In the genomic region with DNA sequence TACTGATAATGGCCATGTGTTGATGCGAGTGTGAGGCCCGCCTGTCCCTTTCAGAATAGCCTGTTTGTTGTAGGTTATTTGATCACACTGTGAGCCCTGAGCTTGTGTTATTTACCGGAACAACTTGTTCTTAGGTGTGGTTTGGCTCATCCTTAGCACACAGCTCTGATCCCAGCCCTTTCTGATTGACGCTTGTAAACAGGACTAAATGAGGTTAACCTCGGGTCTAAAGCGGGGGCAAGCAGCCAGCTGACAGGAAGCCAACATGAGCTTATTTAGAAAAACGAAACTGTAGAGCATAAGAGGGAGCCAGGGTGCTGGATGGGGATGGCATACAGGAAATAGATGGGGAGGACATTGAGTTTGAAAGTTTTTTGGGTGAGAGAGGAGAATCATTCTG, we compare ENCODE assay signal across 8 mouse cellular contexts. TPM values are rescaled to one million over a fixed set of nuclear protein-coding genes. Genes with fewer than 3 reads are reported as not detected.
DNase-seq lines count a peak whose midpoint lies in the region; ATAC-seq and TF ChIP-seq lines count a peak whose summit lies in the region.

No protein-coding gene starts in this region.

- H3K36me3 ChIP-seq in kidney, adult 2 months (ENCODE audit: control insufficient read depth, insufficient read depth, low read length), result no peaks in the 10 kb centered on the region
- no peaks in the 10 kb centered on the region for H3K36me3 ChIP-seq in kidney, embryonic 14.5 days (ENCODE audit: control insufficient read depth, insufficient read depth, low read length)
- H3K36me3 ChIP-seq in heart, postnatal 0 days (replicated peaks; ENCODE audit: control insufficient read depth, insufficient read depth, low read length), result no peaks in the 10 kb centered on the region
- H3K36me3 ChIP-seq in lung, embryonic 16.5 days (ENCODE audit: control insufficient read depth, insufficient read depth, low read length), result no peaks in the 10 kb centered on the region

- DNase-seq in kidney, adult 2 months, result peak; percentile 92
- peak; percentile 68 to 88 for DNase-seq in adrenal gland, adult (ENCODE audit: inconsistent age in 2 of 2, low spot score in 1 of 2)
- DNase-seq in heart, postnatal 0 days (ENCODE audit: low spot score), result peak; percentile 68
- peak; percentile 80 for DNase-seq in thymus, postnatal 14 days
- no peak for DNase-seq in layer of hippocampus, postnatal 36 days

- ATAC-seq in kidney, embryonic 14.5 days (ENCODE audit: low FRiP score, low TSS enrichment), result no peak
- ATAC-seq in heart, postnatal 0 days (ENCODE audit: insufficient read depth, low read depth), result no peak
- ATAC-seq in lung, embryonic 16.5 days (ENCODE audit: low read depth), result no peak
- ATAC-seq in monocyte, adult 5-6 weeks (replicated peaks; ENCODE audit: insufficient number of reproducible peaks, low FRiP score, low TSS enrichment, poor library complexity, severe bottlenecking), result no peak

- H3K4me3 ChIP-seq in kidney, adult 2 months (ENCODE audit: insufficient read depth, low read depth, low read length), result no peak overlapping the region
- no peak overlapping the region for H3K4me3 ChIP-seq in kidney, embryonic 14.5 days (ENCODE audit: low read length)
- no peak overlapping the region for H3K4me3 ChIP-seq in heart, postnatal 0 days (ENCODE audit: low read depth, low read length)
- no peak overlapping the region for H3K4me3 ChIP-seq in lung, embryonic 16.5 days (ENCODE audit: low read length)

- H3K9ac ChIP-seq in kidney, embryonic 14.5 days (ENCODE audit: low read depth, low read length), result no peak overlapping the region
- no peak overlapping the region for H3K9ac ChIP-seq in heart, postnatal 0 days (replicated peaks; ENCODE audit: low read depth, low read length)
- no peak overlapping the region for H3K9ac ChIP-seq in lung, embryonic 16.5 days (ENCODE audit: low read length)

- 0 out of 2 replicates have a peak overlapping the region, but pooled peaks have one; percentile 24 for H3K27ac ChIP-seq in kidney, adult 2 months (ENCODE audit: insufficient read depth, low read depth, low read length)
- H3K27ac ChIP-seq in kidney, embryonic 14.5 days (ENCODE audit: low read depth, low read length), result no peak overlapping the region
- peak overlapping the region; percentile 56 for H3K27ac ChIP-seq in heart, postnatal 0 days (ENCODE audit: low read depth)
- peak overlapping the region; percentile 44 for H3K27ac ChIP-seq in lung, embryonic 16.5 days (ENCODE audit: low read length)

- peaks cover 7% of the 10 kb centered on the region; the same call in 1 of the 2 replicates for H3K4me1 ChIP-seq in kidney, adult 2 months (ENCODE audit: control insufficient read depth, insufficient read depth, low read length)
- 0 out of 2 replicates have a peak, but pooled peaks cover 4% of the 10 kb centered on the region for H3K4me1 ChIP-seq in kidney, embryonic 14.5 days (ENCODE audit: control insufficient read depth, insufficient read depth, low read length)
- peaks cover 13% of the 10 kb centered on the region for H3K4me1 ChIP-seq in heart, postnatal 0 days (ENCODE audit: control insufficient read depth, insufficient read depth)
- peaks cover 6% of the 10 kb centered on the region for H3K4me1 ChIP-seq in lung, embryonic 16.5 days (replicated peaks; ENCODE audit: control insufficient read depth, insufficient read depth, low read length)

- WGBS in kidney, adult 2 months, result 20% methylated on average over 7 of the region's 7 CpGs
- 49% methylated on average over 7 of the region's 7 CpGs for WGBS in kidney, embryonic 14.5 days
- 22% methylated on average over 7 of the region's 7 CpGs for WGBS in heart, postnatal 0 days
- 25% methylated on average over 7 of the region's 7 CpGs for WGBS in lung, embryonic 16.5 days

- no peaks in the 10 kb centered on the region for H3K27me3 ChIP-seq in kidney, adult 2 months (replicated peaks; ENCODE audit: control insufficient read depth, insufficient read depth, low read length)
- no peaks in the 10 kb centered on the region for H3K27me3 ChIP-seq in kidney, embryonic 14.5 days (ENCODE audit: control insufficient read depth, insufficient read depth, low read length)
- H3K27me3 ChIP-seq in heart, postnatal 0 days (ENCODE audit: control insufficient read depth, insufficient read depth, low read length), result no peaks in the 10 kb centered on the region
- no peaks in the 10 kb centered on the region for H3K27me3 ChIP-seq in lung, embryonic 16.5 days (ENCODE audit: control insufficient read depth, insufficient read depth, low read depth, low read length)

- TF ChIP-seq CTCF in kidney, adult 2 months (conservative IDR thresholded peaks at IDR 0.05; ENCODE audit: insufficient read depth, insufficient read length, low read depth, low read length), result no peak
- no peak for TF ChIP-seq CTCF in heart, postnatal 0 days (IDR thresholded peaks at IDR 0.05; ENCODE audit: low read depth)

- TF ChIP-seq EP300 in heart, postnatal 0 days (IDR thresholded peaks at IDR 0.05; ENCODE audit: low read depth), result 0 out of 2 replicates have a peak, but pooled peaks have one; percentile 38

- no peak for TF ChIP-seq POLR2A in kidney, adult 2 months (IDR thresholded peaks at IDR 0.05; ENCODE audit: low read depth, low read length)

- no peaks in the 10 kb centered on the region for H3K9me3 ChIP-seq in kidney, embryonic 14.5 days (ENCODE audit: control insufficient read depth, low read length)
- no peaks in the 10 kb centered on the region for H3K9me3 ChIP-seq in heart, postnatal 0 days (replicated peaks; ENCODE audit: control insufficient read depth, low read length)
- H3K9me3 ChIP-seq in lung, embryonic 16.5 days (ENCODE audit: control insufficient read depth, low read length), result no peaks in the 10 kb centered on the region

- H3K4me2 ChIP-seq in kidney, embryonic 14.5 days (replicated peaks; ENCODE audit: low read depth, low read length), result no peak overlapping the region
- no peak overlapping the region for H3K4me2 ChIP-seq in heart, postnatal 0 days (ENCODE audit: low read depth, low read length)
- no peak overlapping the region for H3K4me2 ChIP-seq in lung, embryonic 16.5 days (ENCODE audit: low read depth, low read length)

RNA-seq across cellular contexts. Expression of gene Tmem50a, which starts 3.6 kb away (rescaled TPM):
- polyA plus RNA-seq in kidney, adult 2 months (2012; rRNA removed), result 90.1 and 115 TPM in 2 replicates
- polyA plus RNA-seq in kidney, embryonic 14.5 days (2014; fragmentation: Nextera tagmentation; extraction: Ambion mirVana), result 156 and 163 TPM in 2 replicates
- 111 and 117 TPM in 2 replicates for total RNA-seq in heart, postnatal 0 days (2014; rRNA removed; ENCODE audit: low replicate concordance)
- polyA plus RNA-seq in heart, postnatal 0 days (2015; fragmentation: Nextera tagmentation; extraction: Ambion mirVana), result 160 and 171 TPM in 2 replicates
- polyA plus RNA-seq in lung, embryonic 16.5 days (2015; fragmentation: Nextera tagmentation; extraction: Ambion mirVana), result 188 and 193 TPM in 2 replicates
- total RNA-seq in monocyte, adult 5-6 weeks (2017), result 424 to 614 TPM (median 508 TPM) in 3 replicates
- 100 to 1,000 TPM; 103 to 115 TPM for total RNA-seq in layer of hippocampus, postnatal 36 days (2021)

RNA-seq across cellular contexts. Expression of gene Rsrp1, which starts 5.0 kb away (rescaled TPM):
- 172 and 319 TPM in 2 replicates for polyA plus RNA-seq in kidney, adult 2 months (2012; rRNA removed)
- polyA plus RNA-seq in kidney, embryonic 14.5 days (2014; fragmentation: Nextera tagmentation; extraction: Ambion mirVana), result 339 and 370 TPM in 2 replicates
- 80.5 and 85.8 TPM in 2 replicates for total RNA-seq in heart, postnatal 0 days (2014; rRNA removed; ENCODE audit: low replicate concordance)
- 295 and 322 TPM in 2 replicates for polyA plus RNA-seq in heart, postnatal 0 days (2015; fragmentation: Nextera tagmentation; extraction: Ambion mirVana)
- polyA plus RNA-seq in lung, embryonic 16.5 days (2015; fragmentation: Nextera tagmentation; extraction: Ambion mirVana), result 454 and 489 TPM in 2 replicates
- 359 to 640 TPM (median 511 TPM) in 3 replicates for total RNA-seq in monocyte, adult 5-6 weeks (2017)
- 100 to 1,000 TPM; 238 to 257 TPM for total RNA-seq in layer of hippocampus, postnatal 36 days (2021)

RNA-seq across cellular contexts. Expression of gene Syf2, which starts 12.3 kb away (rescaled TPM):
- polyA plus RNA-seq in kidney, adult 2 months (2012; rRNA removed), result 25.5 and 34.3 TPM in 2 replicates
- 77.3 and 90.1 TPM in 2 replicates for polyA plus RNA-seq in kidney, embryonic 14.5 days (2014; fragmentation: Nextera tagmentation; extraction: Ambion mirVana)
- total RNA-seq in heart, postnatal 0 days (2014; rRNA removed; ENCODE audit: low replicate concordance), result 19.5 and 31.1 TPM in 2 replicates
- polyA plus RNA-seq in heart, postnatal 0 days (2015; fragmentation: Nextera tagmentation; extraction: Ambion mirVana), result 66.8 and 73.3 TPM in 2 replicates
- 82.0 and 87.7 TPM in 2 replicates for polyA plus RNA-seq in lung, embryonic 16.5 days (2015; fragmentation: Nextera tagmentation; extraction: Ambion mirVana)
- total RNA-seq in monocyte, adult 5-6 weeks (2017), result 551 to 822 TPM (median 699 TPM) in 3 replicates
- 10 to 100 TPM; 48.1 to 51.9 TPM for total RNA-seq in layer of hippocampus, postnatal 36 days (2021)

RNA-seq across cellular contexts. Expression of gene Rhd, which starts 54.0 kb away (rescaled TPM):
- polyA plus RNA-seq in kidney, adult 2 months (2012; rRNA removed), result 0.09 TPM in 1 of 2 replicates, not detected in the other
- 1.1 and 1.2 TPM in 2 replicates for polyA plus RNA-seq in kidney, embryonic 14.5 days (2014; fragmentation: Nextera tagmentation; extraction: Ambion mirVana)
- total RNA-seq in heart, postnatal 0 days (2014; rRNA removed; ENCODE audit: low replicate concordance), result 5.3 and 7.7 TPM in 2 replicates
- polyA plus RNA-seq in heart, postnatal 0 days (2015; fragmentation: Nextera tagmentation; extraction: Ambion mirVana), result 10.1 and 10.3 TPM in 2 replicates
- 2.0 and 6.2 TPM in 2 replicates for polyA plus RNA-seq in lung, embryonic 16.5 days (2015; fragmentation: Nextera tagmentation; extraction: Ambion mirVana)
- not detected in 3 replicates for total RNA-seq in monocyte, adult 5-6 weeks (2017)
- not detected for total RNA-seq in layer of hippocampus, postnatal 36 days (2021)

Comparison
In these comparisons a context has a peak if more than half of its experiments do, and no peak if none do; other contexts are left out.
1. DNase-seq: peak in kidney, adult 2 months (single experiment), adrenal gland, adult (2 of 2), heart, postnatal 0 days (single experiment) and thymus, postnatal 14 days (single experiment); none in layer of hippocampus, postnatal 36 days (0 of 2).